Mouse (Mus musculus): ENCODE results near the gene Sstr2. TPM values are rescaled to one million over a fixed set of nuclear protein-coding genes. Genes with fewer than 3 reads are reported as not detected.
"Not testable (repeated sequence)": the region's sequence is repeated elsewhere in the genome, so short reads cannot be mapped to it uniquely, and the experiment has no call there.

Gene Sstr2
- polyA plus RNA-seq, 1 experiment from 2014 or later = 0.42 TPM

- WGBS = 90% methylated on average over 8 of the region's 8 CpGs
- Histone ChIP-seq H3K4me2 (no peak overlapping the region), H3K27ac (ENCODE audit: poor library complexity, severe bottlenecking) (no peak overlapping the region), H3K4me1 (replicated peaks) (no peaks in the 10 kb centered on the region), H3K27me3 (replicated peaks) (no peaks in the 10 kb centered on the region), H3K9ac (no peak overlapping the region), H3K4me3 (no peak overlapping the region), H3K9me3 (replicated peaks) (no peaks in the 10 kb centered on the region), H3K36me3 (peaks cover 98% of the 10 kb centered on the region)
- no peak for ATAC-seq (ENCODE audit: insufficient number of reproducible peaks, low FRiP score)
These were observed 39.2 kb downstream of the Sstr2 start for GRCm38 (mm10) chr11:113658319-113658718.

- no peak for ATAC-seq (ENCODE audit: insufficient number of reproducible peaks, low FRiP score)
- H3K36me3 ChIP-seq = peaks cover 98% of the 10 kb centered on the region
- no peak overlapping the region for H3K4me3 ChIP-seq
- H3K4me1 ChIP-seq (replicated peaks) = no peaks in the 10 kb centered on the region
- H3K27me3 ChIP-seq (replicated peaks) = no peaks in the 10 kb centered on the region
- no peak overlapping the region for H3K27ac ChIP-seq (ENCODE audit: poor library complexity, severe bottlenecking)
- H3K4me2 ChIP-seq = no peak overlapping the region
- no peaks in the 10 kb centered on the region for H3K9me3 ChIP-seq (replicated peaks)
- H3K9ac ChIP-seq = no peak overlapping the region
- 80% methylated on average over 4 of the region's 4 CpGs for WGBS
These were observed 39.6 kb downstream of the Sstr2 start for GRCm38 (mm10) chr11:113658763-113659162.

GRCm38 (mm10) chr11:113660213-113660612, 41.1 kb downstream of the Sstr2 start:
- H3K36me3 ChIP-seq = peaks cover 96% of the 10 kb centered on the region
- 95% methylated on average over 3 of the region's 3 CpGs for WGBS
- H3K4me2 ChIP-seq; H3K9me3 ChIP-seq (replicated peaks); H3K27ac ChIP-seq (ENCODE audit: poor library complexity, severe bottlenecking); H3K27me3 ChIP-seq (replicated peaks); H3K4me1 ChIP-seq (replicated peaks); H3K9ac ChIP-seq; ATAC-seq (ENCODE audit: insufficient number of reproducible peaks, low FRiP score); H3K4me3 ChIP-seq: not testable (repeated sequence)

GRCm38 (mm10) chr11:113660940-113661339, 41.8 kb downstream of the Sstr2 start:
- Histone ChIP-seq H3K9ac (no peak overlapping the region), H3K36me3 (peaks cover 89% of the 10 kb centered on the region), H3K9me3 (replicated peaks) (no peaks in the 10 kb centered on the region), H3K4me2 (no peak overlapping the region), H3K4me1 (replicated peaks) (no peaks in the 10 kb centered on the region), H3K4me3 (no peak overlapping the region), H3K27ac (ENCODE audit: poor library complexity, severe bottlenecking) (no peak overlapping the region), H3K27me3 (replicated peaks) (no peaks in the 10 kb centered on the region)
- 95% methylated on average over 11 of the region's 11 CpGs for WGBS
- ATAC-seq (ENCODE audit: insufficient number of reproducible peaks, low FRiP score) = no peak

GRCm38 (mm10) chr11:113661835-113662351, 42.8 kb downstream of the Sstr2 start:
- ATAC-seq (ENCODE audit: insufficient number of reproducible peaks, low FRiP score) = no peak
- no peaks in the 10 kb centered on the region for H3K27me3 ChIP-seq (replicated peaks)
- H3K27ac ChIP-seq (ENCODE audit: poor library complexity, severe bottlenecking) = no peak overlapping the region
- H3K9me3 ChIP-seq (replicated peaks) = no peaks in the 10 kb centered on the region
- 91% methylated on average over 18 of the region's 18 CpGs for WGBS
- peaks cover 79% of the 10 kb centered on the region for H3K36me3 ChIP-seq
- no peak overlapping the region for H3K4me3 ChIP-seq
- peaks cover 5% of the 10 kb centered on the region for H3K4me1 ChIP-seq (replicated peaks)
- no peak overlapping the region for H3K4me2 ChIP-seq
- H3K9ac ChIP-seq = no peak overlapping the region

GRCm38 (mm10) chr11:113664279-113664678, 45.1 kb downstream of the Sstr2 start:
- no peak overlapping the region for H3K27ac ChIP-seq (ENCODE audit: poor library complexity, severe bottlenecking)
- H3K27me3 ChIP-seq (replicated peaks) = no peaks in the 10 kb centered on the region
- WGBS = 86% methylated on average over 2 of the region's 2 CpGs
- no peak overlapping the region for H3K4me2 ChIP-seq
- no peak for ATAC-seq (ENCODE audit: insufficient number of reproducible peaks, low FRiP score)
- peaks cover 69% of the 10 kb centered on the region for H3K36me3 ChIP-seq
- no peak overlapping the region for H3K9ac ChIP-seq
- H3K4me3 ChIP-seq = no peak overlapping the region
- peaks cover 27% of the 10 kb centered on the region for H3K4me1 ChIP-seq (replicated peaks)
- no peaks in the 10 kb centered on the region for H3K9me3 ChIP-seq (replicated peaks)

- H3K9me3 ChIP-seq (replicated peaks) = no peaks in the 10 kb centered on the region
- no peak overlapping the region for H3K4me3 ChIP-seq
- H3K4me1 ChIP-seq (replicated peaks) = peaks cover 27% of the 10 kb centered on the region
- H3K4me2 ChIP-seq = no peak overlapping the region
- ATAC-seq (ENCODE audit: insufficient number of reproducible peaks, low FRiP score) = 0 out of 2 replicates have a peak, but pooled peaks have one; percentile 51
- H3K36me3 ChIP-seq = peaks cover 66% of the 10 kb centered on the region
- H3K9ac ChIP-seq = no peak overlapping the region
- WGBS = 64% methylated on average over 6 of the region's 6 CpGs
- H3K27me3 ChIP-seq (replicated peaks) = no peaks in the 10 kb centered on the region
- H3K27ac ChIP-seq (ENCODE audit: poor library complexity, severe bottlenecking) = no peak overlapping the region
These were observed 47.1 kb downstream of the Sstr2 start for GRCm38 (mm10) chr11:113666205-113666604.

- peaks cover 66% of the 10 kb centered on the region for H3K36me3 ChIP-seq
- no peak overlapping the region for H3K4me3 ChIP-seq
- no peaks in the 10 kb centered on the region for H3K27me3 ChIP-seq (replicated peaks)
- no peak overlapping the region for H3K27ac ChIP-seq (ENCODE audit: poor library complexity, severe bottlenecking)
- peak; percentile 54; the same call in 1 of the 2 replicates for ATAC-seq (ENCODE audit: insufficient number of reproducible peaks, low FRiP score)
- 49% methylated on average over 10 of the region's 10 CpGs for WGBS
- H3K4me2 ChIP-seq = 0 out of 2 replicates have a peak overlapping the region, but pooled peaks have one; percentile 8
- no peaks in the 10 kb centered on the region for H3K9me3 ChIP-seq (replicated peaks)
- peaks cover 27% of the 10 kb centered on the region for H3K4me1 ChIP-seq (replicated peaks)
- H3K9ac ChIP-seq = no peak overlapping the region
These were observed 47.5 kb downstream of the Sstr2 start for GRCm38 (mm10) chr11:113666648-113667047.

GRCm38 (mm10) chr11:113667122-113667521, 48.0 kb downstream of the Sstr2 start:
- H3K4me1 ChIP-seq (replicated peaks) = peaks cover 27% of the 10 kb centered on the region
- no peak for ATAC-seq (ENCODE audit: insufficient number of reproducible peaks, low FRiP score)
- peaks cover 66% of the 10 kb centered on the region for H3K36me3 ChIP-seq
- H3K27ac ChIP-seq (ENCODE audit: poor library complexity, severe bottlenecking) = no peak overlapping the region
- H3K9me3 ChIP-seq (replicated peaks) = no peaks in the 10 kb centered on the region
- no peak overlapping the region for H3K4me2 ChIP-seq
- no peaks in the 10 kb centered on the region for H3K27me3 ChIP-seq (replicated peaks)
- no peak overlapping the region; the same call in 1 of the 2 replicates for H3K9ac ChIP-seq
- no peak overlapping the region for H3K4me3 ChIP-seq
- 74% methylated on average over 2 of the region's 2 CpGs for WGBS

- Histone ChIP-seq H3K4me1 (replicated peaks) (peaks cover 27% of the 10 kb centered on the region), H3K27ac (ENCODE audit: poor library complexity, severe bottlenecking) (no peak overlapping the region), H3K4me3 (no peak overlapping the region), H3K9ac (no peak overlapping the region), H3K9me3 (replicated peaks) (no peaks in the 10 kb centered on the region), H3K4me2 (no peak overlapping the region), H3K36me3 (peaks cover 65% of the 10 kb centered on the region), H3K27me3 (replicated peaks) (no peaks in the 10 kb centered on the region)
- 74% methylated on average over 4 of the region's 4 CpGs for WGBS
- ATAC-seq (ENCODE audit: insufficient number of reproducible peaks, low FRiP score) = no peak
These were observed 48.6 kb downstream of the Sstr2 start for GRCm38 (mm10) chr11:113667704-113668103.

- Histone ChIP-seq H3K27ac (ENCODE audit: poor library complexity, severe bottlenecking) (no peak overlapping the region), H3K4me3 (no peak overlapping the region), H3K9ac (no peak overlapping the region), H3K4me2 (no peak overlapping the region), H3K27me3 (replicated peaks) (no peaks in the 10 kb centered on the region), H3K4me1 (replicated peaks) (peaks cover 34% of the 10 kb centered on the region), H3K36me3 (peaks cover 66% of the 10 kb centered on the region), H3K9me3 (replicated peaks) (no peaks in the 10 kb centered on the region)
- ATAC-seq (ENCODE audit: insufficient number of reproducible peaks, low FRiP score) = no peak
- WGBS = 87% methylated on average over 5 of the region's 5 CpGs
These were observed 49.7 kb downstream of the Sstr2 start for GRCm38 (mm10) chr11:113668857-113669256.

GRCm38 (mm10) chr11:113669711-113670110, 50.6 kb downstream of the Sstr2 start:
- Histone ChIP-seq H3K9ac (no peak overlapping the region), H3K36me3 (peaks cover 62% of the 10 kb centered on the region), H3K4me2 (no peak overlapping the region), H3K27ac (ENCODE audit: poor library complexity, severe bottlenecking) (no peak overlapping the region), H3K4me1 (replicated peaks) (peaks cover 40% of the 10 kb centered on the region), H3K9me3 (replicated peaks) (no peaks in the 10 kb centered on the region), H3K4me3 (no peak overlapping the region), H3K27me3 (replicated peaks) (no peaks in the 10 kb centered on the region)
- whole genome bisulfite sequencing = 77% methylated on average over 4 of the region's 4 CpGs
- no peak for ATAC-seq (ENCODE audit: insufficient number of reproducible peaks, low FRiP score)

Measured in heart, embryonic 12.5 days (tissue).